Mouse (Mus musculus): Measurements from ENCODE around the gene Lzts2. TPM values are rescaled to one million over a fixed set of nuclear protein-coding genes. Genes with fewer than 3 reads are reported as not detected.

Lzts2 gene
- polyA plus RNA-seq, 1 experiment from 2014 or later: 51.4 TPM

GRCm38 (mm10) chr19:45005957-45006712 lies 8.1 kb upstream of the Lzts2 start, which contains the start of gene Mrpl43:
Gene Mrpl43 (minus strand): TSS chr19:45006442.
- ATAC-seq (ENCODE audit: low FRiP score): peak; percentile 91
- Histone ChIP-seq H3K4me3 (replicated peaks) (peak within 1 kb of the TSS; percentile 95), H3K4me1 (peaks cover 20% of the 10 kb centered on the region), H3K9ac (peak within 1 kb of the TSS; percentile 86), H3K4me2 (peak within 1 kb of the TSS; percentile 98), H3K9me3 (no peaks in the 10 kb centered on the region), H3K36me3 (replicated peaks) (peaks cover 59% of the 10 kb centered on the region), H3K27me3 (no peaks in the 10 kb centered on the region), H3K27ac (peak within 1 kb of the TSS; percentile 80)
- WGBS: under 1% methylated on average over 82 of the region's 82 CpGs

GRCm38 (mm10) chr19:45007021-45007420 lies 7.2 kb upstream of the Lzts2 start:
- Histone ChIP-seq H3K27me3 (no peaks in the 10 kb centered on the region), H3K4me2 (peak overlapping the region; percentile 98), H3K9me3 (no peaks in the 10 kb centered on the region), H3K4me3 (replicated peaks) (peak overlapping the region; percentile 95), H3K36me3 (replicated peaks) (peaks cover 61% of the 10 kb centered on the region), H3K27ac (peak overlapping the region; percentile 80), H3K9ac (peak overlapping the region; percentile 86), H3K4me1 (peaks cover 20% of the 10 kb centered on the region)
- no peak for ATAC-seq (ENCODE audit: low FRiP score)
- WGBS: 47% methylated on average over 17 of the region's 17 CpGs

- no peak for ATAC-seq (ENCODE audit: low FRiP score)
- peak overlapping the region; percentile 98 for H3K4me2 ChIP-seq
- H3K4me3 ChIP-seq (replicated peaks): peak overlapping the region; percentile 95
- H3K27ac ChIP-seq: no peak overlapping the region
- no peak overlapping the region for H3K9ac ChIP-seq
- no peaks in the 10 kb centered on the region for H3K27me3 ChIP-seq
- peaks cover 62% of the 10 kb centered on the region for H3K36me3 ChIP-seq (replicated peaks)
- WGBS: 91% methylated on average over 20 of the region's 20 CpGs
- H3K4me1 ChIP-seq: peaks cover 25% of the 10 kb centered on the region
- no peaks in the 10 kb centered on the region for H3K9me3 ChIP-seq
These were observed 6.6 kb upstream of the Lzts2 start for GRCm38 (mm10) chr19:45007425-45008191.

- H3K4me3 ChIP-seq (replicated peaks): no peak overlapping the region
- whole genome bisulfite sequencing: 88% methylated on average over 4 of the region's 4 CpGs
- peaks cover 40% of the 10 kb centered on the region for H3K36me3 ChIP-seq (replicated peaks)
- ATAC-seq (ENCODE audit: low FRiP score): no peak
- no peaks in the 10 kb centered on the region for H3K27me3 ChIP-seq
- H3K9me3 ChIP-seq: no peaks in the 10 kb centered on the region
- no peak overlapping the region for H3K9ac ChIP-seq
- H3K27ac ChIP-seq: no peak overlapping the region
- H3K4me1 ChIP-seq: peaks cover 38% of the 10 kb centered on the region
- no peak overlapping the region for H3K4me2 ChIP-seq
These were observed 3.6 kb upstream of the Lzts2 start for GRCm38 (mm10) chr19:45010646-45011045.

- peaks cover 40% of the 10 kb centered on the region for H3K36me3 ChIP-seq (replicated peaks)
These were observed 2.0 kb upstream of the Lzts2 start for GRCm38 (mm10) chr19:45012219-45012618.

GRCm38 (mm10) chr19:45012636-45013035 lies 1.6 kb upstream of the Lzts2 start:
- H3K4me2 ChIP-seq: no peak overlapping the region
- H3K9me3 ChIP-seq: no peaks in the 10 kb centered on the region
- peaks cover 40% of the 10 kb centered on the region for H3K36me3 ChIP-seq (replicated peaks)
- ATAC-seq (ENCODE audit: low FRiP score): no peak
- H3K27ac ChIP-seq: peak overlapping the region; percentile 44; the same call in 1 of the 2 replicates
- H3K4me1 ChIP-seq: peaks cover 44% of the 10 kb centered on the region
- no peaks in the 10 kb centered on the region for H3K27me3 ChIP-seq
- H3K4me3 ChIP-seq (replicated peaks): no peak overlapping the region
- WGBS: 30% methylated on average over 6 of the region's 6 CpGs
- 0 out of 2 replicates have a peak overlapping the region, but pooled peaks have one; percentile 1 for H3K9ac ChIP-seq

More at GRCm38 (mm10) chr19:45012219-45012618, 2.0 kb upstream of the Lzts2 start:
- Histone ChIP-seq H3K9ac (0 out of 2 replicates have a peak overlapping the region, but pooled peaks have one; percentile 1), H3K4me2 (no peak overlapping the region), H3K27ac (peak overlapping the region; percentile 44; the same call in 1 of the 2 replicates), H3K4me3 (replicated peaks) (no peak overlapping the region), H3K27me3 (no peaks in the 10 kb centered on the region), H3K9me3 (no peaks in the 10 kb centered on the region), H3K4me1 (peaks cover 46% of the 10 kb centered on the region)
- WGBS: 87% methylated on average over 8 of the region's 8 CpGs
- no peak for ATAC-seq (ENCODE audit: low FRiP score)

- Histone ChIP-seq H3K4me1 (peaks cover 46% of the 10 kb centered on the region), H3K9me3 (no peaks in the 10 kb centered on the region), H3K27ac (0 out of 2 replicates have a peak overlapping the region, but pooled peaks have one; percentile 47), H3K9ac (no peak overlapping the region), H3K27me3 (no peaks in the 10 kb centered on the region), H3K36me3 (replicated peaks) (peaks cover 34% of the 10 kb centered on the region), H3K4me2 (no peak overlapping the region), H3K4me3 (replicated peaks) (no peak overlapping the region)
- ATAC-seq (ENCODE audit: low FRiP score): no peak
- 62% methylated on average over 6 of the region's 6 CpGs for WGBS
These were observed 511 bp upstream of the Lzts2 start for GRCm38 (mm10) chr19:45013581-45014225.

- 0% methylated on average over 23 of the region's 25 CpGs for WGBS
- no peak for ATAC-seq (ENCODE audit: low FRiP score)
These were observed 778 bp downstream of the Lzts2 start for GRCm38 (mm10) chr19:45014981-45015402.

GRCm38 (mm10) chr19:45015518-45016281 lies 1.5 kb downstream of the Lzts2 start:
- ATAC-seq (ENCODE audit: low FRiP score): peak; percentile 19; the same call in 1 of the 2 replicates
- peaks cover 20% of the 10 kb centered on the region for H3K36me3 ChIP-seq (replicated peaks)
- peaks cover 65% of the 10 kb centered on the region for H3K4me1 ChIP-seq
- peak overlapping the region; percentile 79 for H3K4me2 ChIP-seq
- H3K27ac ChIP-seq: peak overlapping the region; percentile 98
- under 1% methylated on average over 34 of the region's 34 CpGs for WGBS
- H3K9me3 ChIP-seq: no peaks in the 10 kb centered on the region
- no peaks in the 10 kb centered on the region for H3K27me3 ChIP-seq
- peak overlapping the region; percentile 72 for H3K4me3 ChIP-seq (replicated peaks)
- H3K9ac ChIP-seq: peak overlapping the region; percentile 94

More at GRCm38 (mm10) chr19:45014981-45015402, 778 bp downstream of the Lzts2 start:
- Histone ChIP-seq H3K27ac (peak overlapping the region; percentile 98), H3K27me3 (no peaks in the 10 kb centered on the region), H3K36me3 (replicated peaks) (peaks cover 25% of the 10 kb centered on the region), H3K4me1 (peaks cover 58% of the 10 kb centered on the region), H3K4me3 (replicated peaks) (peak overlapping the region; percentile 72), H3K9ac (peak overlapping the region; percentile 94), H3K4me2 (peak overlapping the region; percentile 79), H3K9me3 (no peaks in the 10 kb centered on the region)

- peaks cover 74% of the 10 kb centered on the region for H3K4me1 ChIP-seq
- H3K4me3 ChIP-seq (replicated peaks): peak overlapping the region; percentile 72
- 2% methylated on average over 18 of the region's 18 CpGs for WGBS
These were observed 2.4 kb downstream of the Lzts2 start for GRCm38 (mm10) chr19:45016341-45017215.

More at GRCm38 (mm10) chr19:45016341-45017215, 2.4 kb downstream of the Lzts2 start:
- ATAC-seq (ENCODE audit: low FRiP score): peak; percentile 18; the same call in 1 of the 2 replicates
- Histone ChIP-seq H3K4me2 (peak overlapping the region; percentile 79), H3K27ac (peak overlapping the region; percentile 98), H3K9ac (peak overlapping the region; percentile 94), H3K9me3 (no peaks in the 10 kb centered on the region), H3K27me3 (no peaks in the 10 kb centered on the region), H3K36me3 (replicated peaks) (peaks cover 16% of the 10 kb centered on the region)
